Mouse (Mus musculus): Measurements from ENCODE around the gene Fbh1. TPM values are rescaled to one million over a fixed set of nuclear protein-coding genes. Genes with fewer than 3 reads are reported as not detected.

The Fbh1 gene
- polyA plus RNA-seq, 1 experiment from 2014 or later: 113 TPM

- no peak for ATAC-seq (ENCODE audit: insufficient read depth)
Observed at GRCm38 (mm10) chr2:11776415-11776814, 967 bp downstream of the Fbh1 start.

GRCm38 (mm10) chr2:11775121-11775520, 2.3 kb downstream of the Fbh1 start:
- Histone ChIP-seq H3K9ac (no peak overlapping the region), H3K36me3 (ENCODE audit: insufficient read depth) (no peaks in the 10 kb centered on the region; the same call in 1 of the 2 replicates), H3K4me2 (no peak overlapping the region), H3K27ac (ENCODE audit: low read depth) (no peak overlapping the region), H3K9me3 (ENCODE audit: low read depth, low read length) (no peaks in the 10 kb centered on the region), H3K4me3 (ENCODE audit: low read depth, low read length) (no peak overlapping the region), H3K4me1 (ENCODE audit: insufficient read depth) (peaks cover 7% of the 10 kb centered on the region), H3K27me3 (ENCODE audit: insufficient read depth, low read length) (no peaks in the 10 kb centered on the region)
- ATAC-seq (ENCODE audit: insufficient read depth) (no peak), DNase-seq (no peak)
- no peak for TF ChIP-seq CTCF (IDR thresholded peaks at IDR 0.05; ENCODE audit: low read depth)
- WGBS: 81% methylated on average over 5 of the region's 5 CpGs

More at GRCm38 (mm10) chr2:11776415-11776814, 967 bp downstream of the Fbh1 start:
- WGBS: 42% methylated on average over 8 of the region's 8 CpGs
- H3K36me3 ChIP-seq (ENCODE audit: insufficient read depth): peaks cover 3% of the 10 kb centered on the region; the same call in 1 of the 2 replicates
- H3K9ac ChIP-seq: peak overlapping the region; percentile 85
- H3K4me3 ChIP-seq (ENCODE audit: low read depth, low read length): peak overlapping the region; percentile 82
- no peak overlapping the region for H3K27ac ChIP-seq (ENCODE audit: low read depth)
- TF ChIP-seq CTCF (IDR thresholded peaks at IDR 0.05; ENCODE audit: low read depth): no peak
- H3K27me3 ChIP-seq (ENCODE audit: insufficient read depth, low read length): no peaks in the 10 kb centered on the region
- H3K4me2 ChIP-seq: peak overlapping the region; percentile 61
- H3K4me1 ChIP-seq (ENCODE audit: insufficient read depth): peaks cover 7% of the 10 kb centered on the region
- no peak for DNase-seq
- H3K9me3 ChIP-seq (ENCODE audit: low read depth, low read length): no peaks in the 10 kb centered on the region

- H3K4me1 ChIP-seq (ENCODE audit: insufficient read depth): peaks cover 7% of the 10 kb centered on the region
- 87% methylated on average over 10 of the region's 10 CpGs for WGBS
- no peak overlapping the region for H3K9ac ChIP-seq
- no peak overlapping the region for H3K4me2 ChIP-seq
- H3K27me3 ChIP-seq (ENCODE audit: insufficient read depth, low read length): no peaks in the 10 kb centered on the region
- H3K4me3 ChIP-seq (ENCODE audit: low read depth, low read length): no peak overlapping the region
- peaks cover under 1% of the 10 kb centered on the region; the same call in 1 of the 2 replicates for H3K36me3 ChIP-seq (ENCODE audit: insufficient read depth)
- no peaks in the 10 kb centered on the region for H3K9me3 ChIP-seq (ENCODE audit: low read depth, low read length)
- DNase-seq (no peak), ATAC-seq (ENCODE audit: insufficient read depth) (no peak)
- no peak overlapping the region for H3K27ac ChIP-seq (ENCODE audit: low read depth)
- TF ChIP-seq CTCF (IDR thresholded peaks at IDR 0.05; ENCODE audit: low read depth): no peak
Observed at GRCm38 (mm10) chr2:11774426-11774825, 3.0 kb downstream of the Fbh1 start.

GRCm38 (mm10) chr2:11772401-11772800, 5.0 kb downstream of the Fbh1 start:
- no peak for DNase-seq
- 75% methylated on average over 4 of the region's 4 CpGs for WGBS
- no peak for TF ChIP-seq CTCF (IDR thresholded peaks at IDR 0.05; ENCODE audit: low read depth)

GRCm38 (mm10) chr2:11771701-11772100, 5.7 kb downstream of the Fbh1 start:
- H3K9ac ChIP-seq: no peak overlapping the region
- no peak overlapping the region for H3K4me2 ChIP-seq
- H3K4me1 ChIP-seq (ENCODE audit: insufficient read depth): peaks cover 7% of the 10 kb centered on the region
- no peak overlapping the region for H3K4me3 ChIP-seq (ENCODE audit: low read depth, low read length)
- DNase-seq (no peak), ATAC-seq (ENCODE audit: insufficient read depth) (no peak)
- H3K27ac ChIP-seq (ENCODE audit: low read depth): no peak overlapping the region
- no peaks in the 10 kb centered on the region for H3K27me3 ChIP-seq (ENCODE audit: insufficient read depth, low read length)
- no peaks in the 10 kb centered on the region for H3K9me3 ChIP-seq (ENCODE audit: low read depth, low read length)
- TF ChIP-seq CTCF (IDR thresholded peaks at IDR 0.05; ENCODE audit: low read depth): no peak
- 83% methylated on average over 4 of the region's 4 CpGs for WGBS
- H3K36me3 ChIP-seq (ENCODE audit: insufficient read depth): peaks cover 24% of the 10 kb centered on the region

More at GRCm38 (mm10) chr2:11772401-11772800, 5.0 kb downstream of the Fbh1 start:
- no peak for ATAC-seq (ENCODE audit: insufficient read depth)
- Histone ChIP-seq H3K36me3 (ENCODE audit: insufficient read depth) (peaks cover 17% of the 10 kb centered on the region), H3K9ac (no peak overlapping the region), H3K27me3 (ENCODE audit: insufficient read depth, low read length) (no peaks in the 10 kb centered on the region), H3K4me2 (no peak overlapping the region), H3K4me1 (ENCODE audit: insufficient read depth) (peaks cover 7% of the 10 kb centered on the region), H3K4me3 (ENCODE audit: low read depth, low read length) (no peak overlapping the region), H3K27ac (ENCODE audit: low read depth) (no peak overlapping the region), H3K9me3 (ENCODE audit: low read depth, low read length) (no peaks in the 10 kb centered on the region)

- no peak for ATAC-seq (ENCODE audit: insufficient read depth)
- no peak overlapping the region for H3K27ac ChIP-seq (ENCODE audit: low read depth)
- no peak overlapping the region for H3K4me2 ChIP-seq
- TF ChIP-seq CTCF (IDR thresholded peaks at IDR 0.05; ENCODE audit: low read depth): no peak
- no peaks in the 10 kb centered on the region for H3K27me3 ChIP-seq (ENCODE audit: insufficient read depth, low read length)
- 88% methylated on average over 10 of the region's 10 CpGs for WGBS
- DNase-seq: no peak
- no peak overlapping the region for H3K4me3 ChIP-seq (ENCODE audit: low read depth, low read length)
- H3K36me3 ChIP-seq (ENCODE audit: insufficient read depth): peaks cover 68% of the 10 kb centered on the region
- H3K9ac ChIP-seq: no peak overlapping the region
- no peaks in the 10 kb centered on the region for H3K4me1 ChIP-seq (ENCODE audit: insufficient read depth)
- H3K9me3 ChIP-seq (ENCODE audit: low read depth, low read length): no peaks in the 10 kb centered on the region
Observed at GRCm38 (mm10) chr2:11767161-11767545, 10.2 kb downstream of the Fbh1 start.

- 75% methylated on average over 5 of the region's 5 CpGs for WGBS
- Histone ChIP-seq H3K27me3 (ENCODE audit: insufficient read depth, low read length) (no peaks in the 10 kb centered on the region), H3K4me3 (ENCODE audit: low read depth, low read length) (no peak overlapping the region), H3K9ac (no peak overlapping the region), H3K27ac (ENCODE audit: low read depth) (no peak overlapping the region), H3K4me1 (ENCODE audit: insufficient read depth) (no peaks in the 10 kb centered on the region), H3K4me2 (no peak overlapping the region), H3K9me3 (ENCODE audit: low read depth, low read length) (no peaks in the 10 kb centered on the region), H3K36me3 (ENCODE audit: insufficient read depth) (peaks cover 73% of the 10 kb centered on the region)
- ATAC-seq (ENCODE audit: insufficient read depth) (no peak), DNase-seq (no peak)
- TF ChIP-seq CTCF (IDR thresholded peaks at IDR 0.05; ENCODE audit: low read depth): no peak
Observed at GRCm38 (mm10) chr2:11766485-11767160, 10.8 kb downstream of the Fbh1 start.

Measured in lung, embryonic 14.5 days (tissue).